Mouse (Mus musculus) mouse embryonic stem cell (cell line): ENCODE results near the gene Muc1.

ENCODE experiments used
- in situ Hi-C, 2 experiments: fragments of 300-500 bp; cut with MboI; formaldehyde crosslinking; loops; 1 replicate in 1 of 2; 3 replicates in 1 of 2; pipeline ENCODE4 v1.14.3; 2019 to 2020; ENCODE audit warnings: low sequenced_read_pairs in 2 of 2, low pct_unique_long_range_greater_than_20kb in 1 of 2, mixed read lengths in 1 of 2; ENCODE audit not compliant: unreplicated experiment in 1 of 2

Gene Muc1

DNA sequence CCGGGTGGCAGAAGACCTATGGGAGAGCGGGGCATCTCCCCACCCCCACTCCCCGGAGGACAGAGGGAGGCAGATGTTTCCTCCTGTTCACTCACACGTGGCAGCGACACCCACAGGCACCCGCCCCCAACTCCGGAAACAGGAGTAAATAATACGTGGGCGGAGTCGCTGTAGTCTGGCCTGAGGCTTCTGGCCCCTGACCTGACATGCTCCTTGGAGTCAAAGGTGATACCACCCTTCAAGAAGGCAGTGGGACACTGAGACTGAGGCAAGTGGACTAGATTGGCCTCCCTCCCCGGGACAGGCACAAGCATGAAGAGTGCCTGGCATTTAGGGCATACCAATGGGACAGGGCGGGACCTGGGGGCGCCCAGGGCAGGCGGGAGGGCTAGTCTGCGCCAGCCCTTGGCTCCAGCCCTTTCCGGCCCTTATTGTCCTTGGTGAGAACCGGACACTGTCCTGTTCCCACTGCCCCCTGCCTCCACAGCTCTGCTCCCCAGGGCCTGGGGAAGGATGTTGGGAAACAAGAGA lies 22.6 kb downstream of the Muc1 start:
- in situ Hi-C loops: no loop called here

GRCm38 (mm10) chr3:89254994-89255393 lies 26.1 kb downstream of the Muc1 start:
- in situ Hi-C loops: no loop called here

GRCm38 (mm10) chr3:89256177-89256576 lies 27.3 kb downstream of the Muc1 start:
- in situ Hi-C loops: no loop called here

DNA sequence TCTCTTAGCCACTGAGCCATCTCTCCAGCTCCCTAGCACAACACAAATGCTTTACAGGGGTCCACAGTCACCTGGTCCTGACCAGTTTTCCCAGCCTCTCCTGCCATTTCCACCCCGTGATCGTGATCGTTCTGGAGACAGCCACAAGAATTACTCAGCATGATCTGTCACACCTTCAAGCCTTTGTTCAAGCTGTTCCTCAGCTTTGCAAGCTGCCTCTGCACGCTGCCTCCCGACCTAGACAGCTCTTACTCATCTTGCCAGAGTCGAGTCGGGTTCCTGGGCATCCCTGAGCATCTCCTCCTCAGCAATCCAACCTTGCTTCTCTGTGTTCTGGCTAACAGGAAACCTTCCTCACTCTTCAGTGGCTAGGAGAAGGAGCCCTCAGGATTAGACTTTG lies 30.2 kb downstream of the Muc1 start, which contains the start of gene Dpm3:
TSS of gene Dpm3 (plus strand) at position 283 of the 400 bp plus-strand sequence.
- in situ Hi-C loops: no loop called here

DNA sequence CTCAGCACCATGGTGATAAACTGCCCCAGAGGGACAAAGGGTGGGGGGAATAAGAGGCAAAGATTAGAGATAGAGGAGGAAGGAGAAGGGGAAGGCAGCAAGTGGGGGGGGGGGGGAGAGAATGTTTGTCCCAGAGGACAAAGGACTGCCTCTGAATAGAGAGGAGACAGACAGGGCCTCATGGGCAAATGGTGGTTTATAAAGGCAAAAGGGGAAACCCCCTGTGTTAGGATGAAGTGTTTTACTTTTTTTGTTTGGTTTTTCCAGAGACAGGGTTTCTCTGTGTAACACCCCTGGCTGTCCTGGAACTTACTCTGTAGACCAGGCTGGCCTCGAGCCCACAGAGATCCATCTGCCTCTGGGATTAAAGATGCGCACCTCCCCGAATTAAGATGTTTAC lies 31.4 kb downstream of the Muc1 start:
- in situ Hi-C loops: no loop called here

DNA sequence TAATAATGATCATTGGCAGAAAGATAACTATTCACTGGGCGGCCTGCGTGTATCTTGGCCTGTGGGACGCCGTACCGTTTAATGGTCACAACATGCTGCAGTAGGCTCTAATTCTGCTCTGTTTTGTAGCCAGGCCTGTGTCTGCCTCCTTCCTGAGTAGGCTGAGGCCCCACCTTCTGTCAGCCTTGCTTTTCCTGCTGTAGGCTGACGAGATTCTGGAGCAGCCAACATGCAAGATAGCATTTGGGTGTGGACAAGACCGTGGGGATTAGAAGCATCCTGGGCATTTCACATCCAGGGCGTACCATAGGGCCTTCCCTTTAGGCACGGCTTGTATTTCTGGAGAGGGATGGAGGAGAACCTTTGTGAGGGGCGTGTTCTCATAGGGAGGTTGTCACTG lies 33.6 kb downstream of the Muc1 start:
- in situ Hi-C loops: no loop called here

GRCm38 (mm10) chr3:89266439-89266893 lies 37.6 kb downstream of the Muc1 start:
- in situ Hi-C loops: no loop called here

GRCm38 (mm10) chr3:89268916-89269315 lies 40.1 kb downstream of the Muc1 start:
- in situ Hi-C loops: no loop called here

- in situ Hi-C loops: no loop called here
Measured at GRCm38 (mm10) chr3:89270051-89270755, 41.3 kb downstream of the Muc1 start, which contains the start of gene Slc50a1. Gene Slc50a1, minus strand, starts transcription at chr3:89270570.

GRCm38 (mm10) chr3:89270891-89271290 lies 42.0 kb downstream of the Muc1 start:
- in situ Hi-C loops: no loop called here

GRCm38 (mm10) chr3:89271760-89272159 lies 42.9 kb downstream of the Muc1 start:
- in situ Hi-C loops: no loop called here

DNA sequence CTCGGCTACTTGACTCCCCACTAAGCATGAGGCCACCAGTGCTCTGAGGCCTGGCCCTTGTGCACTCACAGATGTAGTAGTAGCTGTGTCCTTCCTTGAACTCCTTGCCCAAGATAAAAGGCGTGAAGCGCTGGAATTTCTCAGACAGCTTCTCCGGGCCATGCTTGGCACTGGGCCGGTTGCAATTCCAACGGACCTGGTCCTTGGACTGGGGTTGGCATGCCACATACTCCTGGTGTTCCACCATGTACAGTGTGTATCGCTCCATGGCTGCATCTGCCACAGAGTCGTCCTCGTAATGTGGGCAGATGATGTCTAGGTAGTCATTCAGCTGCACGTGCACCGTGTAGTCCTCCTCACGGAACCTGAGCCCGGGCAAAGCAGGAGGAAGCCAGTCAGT lies 47.2 kb downstream of the Muc1 start:
- in situ Hi-C loops: no loop called here

DNA sequence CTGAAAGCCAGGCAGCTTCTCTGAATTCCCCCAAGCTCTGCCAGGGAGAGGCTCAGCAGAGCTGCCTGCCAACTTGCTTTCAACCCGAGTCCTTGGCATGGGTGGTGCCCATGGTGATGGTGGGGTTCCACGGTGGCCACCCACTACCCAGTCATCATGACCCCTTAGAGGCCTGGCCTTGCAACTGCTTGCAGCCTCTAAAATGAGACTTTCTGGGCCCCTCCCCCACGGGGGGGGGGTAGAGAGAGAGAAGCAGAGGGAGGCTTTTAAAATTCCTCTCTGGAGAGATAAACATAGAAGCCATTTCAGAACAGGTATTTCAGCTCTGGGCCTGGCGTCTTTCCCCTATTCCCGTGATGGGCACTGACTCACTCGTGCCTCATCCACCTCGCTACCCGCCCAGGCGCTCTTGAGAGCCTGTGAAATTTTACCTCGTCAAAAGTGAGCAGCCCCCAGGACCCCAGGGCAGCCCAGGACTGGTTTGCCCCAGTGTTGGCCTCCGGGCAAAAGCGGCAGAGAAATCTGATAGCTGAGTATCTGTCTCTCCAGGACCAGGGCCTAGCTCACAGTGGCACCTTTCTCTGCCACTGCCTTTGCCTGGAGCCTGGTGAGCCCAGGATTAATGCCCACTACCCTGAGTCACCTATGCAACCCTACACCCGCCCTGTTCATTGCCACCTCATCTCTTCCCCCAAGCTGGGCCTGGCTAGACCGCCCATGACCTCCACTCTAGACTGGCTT lies 48.6 kb downstream of the Muc1 start:
- in situ Hi-C loops: no loop called here

DNA sequence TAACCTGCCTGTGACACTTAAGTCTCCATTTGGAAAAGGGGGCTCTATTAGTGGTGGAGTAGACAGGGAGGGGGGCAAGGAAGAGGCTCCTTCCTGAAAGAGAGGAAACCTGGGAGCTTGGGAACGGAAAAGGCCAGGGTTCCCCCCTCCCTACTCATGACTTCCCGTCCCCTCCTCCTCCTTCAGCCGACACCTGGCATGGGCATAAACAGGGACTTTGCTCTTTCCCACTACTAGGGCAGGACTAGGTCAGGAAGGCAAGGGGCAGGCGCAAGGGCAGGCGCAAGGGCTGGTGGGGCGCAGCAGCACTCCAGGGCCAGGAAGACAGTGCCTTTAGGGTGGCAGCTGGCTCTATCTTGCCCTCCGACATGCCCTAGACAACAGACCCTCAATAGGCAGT lies 49.2 kb downstream of the Muc1 start:
- in situ Hi-C loops: no loop called here

DNA sequence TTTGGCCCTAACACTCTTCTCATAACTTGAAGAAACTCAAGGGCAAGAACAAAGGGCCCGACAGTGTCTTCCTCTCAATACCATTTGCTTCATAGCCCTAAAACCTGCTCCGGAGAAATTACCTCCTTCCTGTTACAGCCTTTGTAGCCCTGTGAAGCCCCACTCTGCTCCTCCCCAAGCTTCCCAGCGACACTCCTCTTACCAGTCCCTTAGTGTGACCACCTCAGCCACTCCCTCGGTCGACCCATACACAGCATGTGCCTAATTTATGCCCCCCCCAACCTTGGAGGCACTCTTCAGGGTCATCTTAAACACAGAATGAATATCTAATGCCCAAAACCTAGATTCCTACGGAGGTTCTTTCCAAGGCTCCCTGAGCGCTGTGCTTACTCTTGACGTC lies 49.8 kb downstream of the Muc1 start:
- in situ Hi-C loops: no loop called here

GRCm38 (mm10) chr3:89279153-89279890 lies 50.5 kb downstream of the Muc1 start:
- in situ Hi-C loops: no loop called here

- in situ Hi-C loops: loop anchor here in 1 of 2 experiments (5.0 kb wide), 1 partner anchor 33 kb away; the partner anchor contains the start of genes Krtcap2 and Trim46
Measured at GRCm38 (mm10) chr3:89280050-89280605, 51.3 kb downstream of the Muc1 start.
